Comparison of ENCODE assay signal across 15 mouse cellular contexts in genomic region chr2:32822643-32823042, GRCm38 (mm10). TPM values are rescaled to one million over a fixed set of nuclear protein-coding genes. Genes with fewer than 3 reads are reported as not detected.
DNase-seq lines count a peak whose midpoint lies in the region; ATAC-seq and TF ChIP-seq lines count a peak whose summit lies in the region.
"Had no signal": no experiment of that assay in that cellular context is flagged by ENCODE, and none has a peak within 500 bp of the region (broad histone marks: within the 10 kb centered on the region; RNA-seq: fewer than 3 reads in every experiment).

No protein-coding gene starts in this region.

- no peak for TF ChIP-seq CTCF in layer of hippocampus, adult 2 months (conservative IDR thresholded peaks at IDR 0.05)

- H3K27ac ChIP-seq in layer of hippocampus, adult 2 months, result peak overlapping the region; percentile 14; the same call in 1 of the 2 replicates
- H3K27ac ChIP-seq: embryonic facial prominence, embryonic 13.5 days had no signal

- peak; percentile 54 to 64 for DNase-seq in cerebellum, adult 18-20 months
- no peak for DNase-seq in cerebellum, adult 8-10 months
- no peak for DNase-seq in layer of hippocampus, adult 2 months (ENCODE audit: low spot score in 2 of 2)
- DNase-seq in layer of hippocampus, adult 9-10 months (ENCODE audit: low spot score), result no peak
- peak; percentile 83 for DNase-seq in brain, adult 2 months (ENCODE audit: low read depth, low spot score)
- DNase-seq in cerebellum, postnatal 36 days, result peak; percentile 43 to 50
- DNase-seq: adrenal gland, adult 2 months; gastrocnemius, postnatal 36 days; kidney, adult 9 months; right cerebral cortex, postnatal 4 days; thymus, postnatal 25 days had no signal

- no peak for ATAC-seq in erythroid progenitor cell, adult 5-6 weeks (replicated peaks; ENCODE audit: low FRiP score, poor library complexity, severe bottlenecking)

- H3K4me3 ChIP-seq in layer of hippocampus, adult 2 months, result no peak overlapping the region
- H3K4me3 ChIP-seq: embryonic facial prominence, embryonic 13.5 days had no signal

RNA-seq across cellular contexts. Expression of gene Stxbp1, which starts 24.4 kb away (rescaled TPM):
- total RNA-seq in layer of hippocampus, adult 2 months (2021), result 100 to 1,000 TPM; 550 to 603 TPM
- 0.84 and 1.4 TPM in 2 replicates for total RNA-seq in erythroid progenitor cell, adult 5-6 weeks (2015; ENCODE audit: low replicate concordance)
- total RNA-seq in erythroid progenitor cell, adult 5-6 weeks (2017; ENCODE audit: low replicate concordance), result 0.61 and 4.0 TPM in 2 replicates

RNA-seq across cellular contexts. Expression of gene Cfap157, which starts 38.4 kb away (rescaled TPM):
- total RNA-seq in layer of hippocampus, adult 2 months (2021), result 1 to 10 TPM in 1 of 2 experiments, not detected in 1; 2.0 TPM
- total RNA-seq in erythroid progenitor cell, adult 5-6 weeks (2015; ENCODE audit: low replicate concordance), result not detected in 2 replicates
- not detected in 2 replicates for total RNA-seq in erythroid progenitor cell, adult 5-6 weeks (2017; ENCODE audit: low replicate concordance)
- total RNA-seq: adrenal gland, adult 2 months; CH12.LX; gastrocnemius, postnatal 36 days; neutrophil, adult 5-6 weeks had no signal

RNA-seq across cellular contexts. Expression of gene Ptrh1, which starts 47.1 kb away (rescaled TPM):
- 1 to 10 TPM; 5.9 to 6.4 TPM for total RNA-seq in layer of hippocampus, adult 2 months (2021)
- total RNA-seq in erythroid progenitor cell, adult 5-6 weeks (2015; ENCODE audit: low replicate concordance), result 2.2 TPM in 1 of 2 replicates, not detected in the other
- total RNA-seq in erythroid progenitor cell, adult 5-6 weeks (2017; ENCODE audit: low replicate concordance), result 11.3 TPM in 1 of 2 replicates, not detected in the other
- total RNA-seq: neutrophil, adult 5-6 weeks had no signal

RNA-seq across cellular contexts. Expression of gene Ttc16, which starts 47.2 kb away (rescaled TPM):
- under 1 TPM; 0.69 to 0.82 TPM for total RNA-seq in layer of hippocampus, adult 2 months (2021)
- 1.3 TPM in 1 of 2 replicates, not detected in the other for total RNA-seq in erythroid progenitor cell, adult 5-6 weeks (2015; ENCODE audit: low replicate concordance)
- total RNA-seq in erythroid progenitor cell, adult 5-6 weeks (2017; ENCODE audit: low replicate concordance), result not detected in 2 replicates
- total RNA-seq: gastrocnemius, postnatal 36 days had no signal

RNA-seq across cellular contexts. Expression of gene Fam129b, which starts 53.3 kb away (rescaled TPM):
- 10 to 100 TPM; 14.5 to 14.9 TPM for total RNA-seq in layer of hippocampus, adult 2 months (2021)
- 2.2 and 8.8 TPM in 2 replicates for total RNA-seq in erythroid progenitor cell, adult 5-6 weeks (2015; ENCODE audit: low replicate concordance)
- 5.0 and 11.5 TPM in 2 replicates for total RNA-seq in erythroid progenitor cell, adult 5-6 weeks (2017; ENCODE audit: low replicate concordance)

Comparison
In these comparisons a context has a peak if more than half of its experiments do, and no peak if none do; other contexts are left out.
1. DNase-seq: peak in cerebellum, adult 18-20 months (2 of 2), brain, adult 2 months (single experiment) and cerebellum, postnatal 36 days (2 of 2); none in cerebellum, adult 8-10 months (single experiment), layer of hippocampus, adult 2 months (0 of 2) and layer of hippocampus, adult 9-10 months (single experiment).
2. RNA of gene Stxbp1, which starts 24.4 kb away (total RNA-seq): 550 to 603 TPM in layer of hippocampus, adult 2 months; 0.61 to 4.0 TPM in erythroid progenitor cell, adult 5-6 weeks; every median in the first group is over 100 times any median in the second.